Comparison of ENCODE assay signal across 10 mouse cellular contexts in the genomic region with DNA sequence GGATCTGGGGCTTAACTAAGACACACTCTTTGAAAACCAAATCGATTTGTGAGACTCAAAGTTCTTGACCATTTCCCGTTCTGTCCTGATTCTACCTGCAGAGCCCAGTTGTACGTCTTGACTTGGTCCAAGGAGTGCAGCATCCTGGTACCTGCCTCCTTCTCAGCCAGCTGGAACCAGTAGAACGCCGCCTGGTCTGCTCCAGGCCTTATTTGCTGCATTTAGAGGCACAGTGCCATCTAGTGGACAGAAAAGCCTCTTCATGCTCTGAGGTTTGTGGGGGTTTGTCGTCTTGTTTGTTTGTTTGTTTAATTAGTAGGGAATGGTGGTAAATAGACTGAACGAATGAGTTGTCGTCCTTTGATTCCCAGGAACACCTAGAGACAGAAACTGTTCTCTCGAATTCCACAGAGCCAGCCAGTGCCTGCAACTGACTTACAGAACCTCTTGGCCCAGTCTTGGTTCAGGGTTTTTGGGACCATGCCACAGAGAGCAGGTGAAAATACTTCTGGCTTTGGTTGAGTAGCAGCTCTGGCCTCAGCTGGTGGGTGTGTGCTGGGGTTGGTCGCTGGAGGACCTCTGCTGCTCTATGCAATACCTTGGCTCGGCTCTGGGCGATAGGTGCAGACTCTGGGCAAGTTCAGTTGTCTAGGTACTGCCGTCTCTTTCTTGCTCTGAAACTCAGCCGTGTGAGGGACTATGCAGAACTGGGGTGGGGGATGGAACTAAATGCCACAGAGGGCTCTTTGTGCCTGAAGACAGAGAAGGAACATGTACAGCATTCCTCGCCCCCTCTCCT. TPM values are rescaled to one million over a fixed set of nuclear protein-coding genes. Genes with fewer than 3 reads are reported as not detected.
DNase-seq lines count a peak whose midpoint lies in the region; ATAC-seq and TF ChIP-seq lines count a peak whose summit lies in the region.
"Had no signal": no experiment of that assay in that cellular context is flagged by ENCODE, and none has a peak within 500 bp of the region (broad histone marks: within the 10 kb centered on the region; RNA-seq: fewer than 3 reads in every experiment).

No protein-coding gene starts in this region.

- H3K4me1 ChIP-seq in thymus, adult 2 months (replicated peaks; ENCODE audit: control insufficient read depth, insufficient read depth, low read length): no peaks in the 10 kb centered on the region
- H3K4me1 ChIP-seq in hindbrain, embryonic 15.5 days (replicated peaks): no peaks in the 10 kb centered on the region; the same call in 1 of the 2 replicates
- H3K4me1 ChIP-seq in limb, embryonic 11.5 days (ENCODE audit: control insufficient read depth, insufficient read depth, low read length): no peaks in the 10 kb centered on the region
- H3K4me1 ChIP-seq in neural tube, embryonic 12.5 days: peaks cover 12% of the 10 kb centered on the region; the same call in 1 of the 2 replicates

- TF ChIP-seq CTCF in thymus, adult 2 months (IDR thresholded peaks at IDR 0.05; ENCODE audit: borderline replicate concordance, control insufficient read depth, extremely low read depth, insufficient read depth, low read length, poor library complexity): peak; percentile 50; the same call in 1 of the 2 replicates

- no peak overlapping the region for H3K9ac ChIP-seq in hindbrain, embryonic 15.5 days
- no peak overlapping the region for H3K9ac ChIP-seq in limb, embryonic 11.5 days (ENCODE audit: low read length)
- H3K9ac ChIP-seq in neural tube, embryonic 12.5 days: no peak overlapping the region

- DNase-seq in thymus, adult 2 months: peak; percentile 22
- DNase-seq in thymus, postnatal 36 days: no peak
- DNase-seq in adrenal gland, postnatal 14 days: peak; percentile 68
- DNase-seq in embryo, embryonic 9.5 days (ENCODE audit: extremely low spot score): peak; percentile 59
- DNase-seq in limb, embryonic 11.5 days (ENCODE audit: low spot score): peak; percentile 72

- TF ChIP-seq POLR2A in thymus, adult 2 months (IDR thresholded peaks at IDR 0.05; ENCODE audit: control insufficient read depth, extremely low read depth, insufficient read depth, low read length, poor library complexity): no peak

- H3K27me3 ChIP-seq in thymus, adult 2 months (ENCODE audit: control insufficient read depth, insufficient read depth, low read length): no peaks in the 10 kb centered on the region
- 0 out of 2 replicates have a peak, but pooled peaks cover 2% of the 10 kb centered on the region for H3K27me3 ChIP-seq in hindbrain, embryonic 15.5 days
- no peaks in the 10 kb centered on the region for H3K27me3 ChIP-seq in limb, embryonic 11.5 days (ENCODE audit: control insufficient read depth, insufficient read depth, low read length)
- no peaks in the 10 kb centered on the region for H3K27me3 ChIP-seq in neural tube, embryonic 12.5 days (replicated peaks)

- peak; percentile 79; the same call in 1 of the 2 replicates for ATAC-seq in hindbrain, embryonic 15.5 days (ENCODE audit: low FRiP score, low read depth)
- ATAC-seq in limb, embryonic 11.5 days (ENCODE audit: insufficient number of reproducible peaks, low FRiP score, low TSS enrichment, low read depth): no peak
- 0 out of 2 replicates have a peak, but pooled peaks have one; percentile 65 for ATAC-seq in neural tube, embryonic 12.5 days (ENCODE audit: low FRiP score, low read depth)
- no peak for ATAC-seq in monocyte, adult 5-6 weeks (replicated peaks; ENCODE audit: insufficient number of reproducible peaks, low FRiP score, low TSS enrichment, poor library complexity, severe bottlenecking)

- no peak overlapping the region for H3K27ac ChIP-seq in thymus, adult 2 months (ENCODE audit: control insufficient read depth, insufficient read depth, low read length)
- no peak overlapping the region; the same call in 1 of the 2 replicates for H3K27ac ChIP-seq in hindbrain, embryonic 15.5 days (replicated peaks)
- no peak overlapping the region for H3K27ac ChIP-seq in limb, embryonic 11.5 days (replicated peaks; ENCODE audit: low read depth, low read length)
- H3K27ac ChIP-seq in neural tube, embryonic 12.5 days: no peak overlapping the region

- no peak overlapping the region for H3K4me3 ChIP-seq in thymus, adult 2 months (ENCODE audit: control insufficient read depth, insufficient read depth, low read length)
- H3K4me3 ChIP-seq in hindbrain, embryonic 15.5 days: no peak overlapping the region
- no peak overlapping the region for H3K4me3 ChIP-seq in limb, embryonic 11.5 days (ENCODE audit: low read depth, low read length)
- no peak overlapping the region for H3K4me3 ChIP-seq in neural tube, embryonic 12.5 days

- H3K4me2 ChIP-seq in hindbrain, embryonic 15.5 days: no peak overlapping the region
- no peak overlapping the region for H3K4me2 ChIP-seq in limb, embryonic 11.5 days (ENCODE audit: low read depth, severe bottlenecking)
- no peak overlapping the region for H3K4me2 ChIP-seq in neural tube, embryonic 12.5 days (replicated peaks)

- WGBS in thymus, adult 2 months: 31% methylated on average over 15 of the region's 15 CpGs
- 27% methylated on average over 15 of the region's 15 CpGs for WGBS in hindbrain, embryonic 15.5 days
- WGBS in limb, embryonic 11.5 days: 25% methylated on average over 15 of the region's 15 CpGs
- 31% methylated on average over 15 of the region's 15 CpGs for WGBS in neural tube, embryonic 12.5 days

- H3K36me3 ChIP-seq in thymus, adult 2 months (ENCODE audit: control insufficient read depth, insufficient read depth, low read length): no peaks in the 10 kb centered on the region
- H3K36me3 ChIP-seq in hindbrain, embryonic 15.5 days: no peaks in the 10 kb centered on the region
- H3K36me3 ChIP-seq in limb, embryonic 11.5 days (ENCODE audit: control insufficient read depth, insufficient read depth, low read length): no peaks in the 10 kb centered on the region
- no peaks in the 10 kb centered on the region for H3K36me3 ChIP-seq in neural tube, embryonic 12.5 days

- H3K9me3 ChIP-seq in hindbrain, embryonic 15.5 days: no peaks in the 10 kb centered on the region
- H3K9me3 ChIP-seq in limb, embryonic 11.5 days (ENCODE audit: control insufficient read depth, low read length): no peaks in the 10 kb centered on the region
- no peaks in the 10 kb centered on the region for H3K9me3 ChIP-seq in neural tube, embryonic 12.5 days

RNA-seq across cellular contexts. Expression of a gene that starts 24.2 kb away (rescaled TPM):
- not detected in 2 replicates for polyA plus RNA-seq in thymus, adult 2 months (2012; rRNA removed)
- total RNA-seq in adrenal gland, postnatal 14 days (2021): not detected in 2 replicates
- polyA plus RNA-seq in hindbrain, embryonic 15.5 days (2015; fragmentation: Nextera tagmentation; extraction: Ambion mirVana): 0.51 and 0.54 TPM in 2 replicates
- 0.27 and 1.1 TPM in 2 replicates for polyA plus RNA-seq in limb, embryonic 11.5 days (2014; fragmentation: Nextera tagmentation; extraction: Ambion mirVana)
- 0.57 and 0.61 TPM in 2 replicates for polyA plus RNA-seq in neural tube, embryonic 12.5 days (2016; fragmentation: Nextera tagmentation; extraction: Ambion mirVana)
- not detected in 3 replicates for total RNA-seq in monocyte, adult 5-6 weeks (2017)
- total RNA-seq: neutrophil, adult 5-6 weeks had no signal

RNA-seq across cellular contexts. Expression of a gene that starts 36.6 kb away (rescaled TPM):
- 1.1 and 2.0 TPM in 2 replicates for polyA plus RNA-seq in thymus, adult 2 months (2012; rRNA removed)
- total RNA-seq in adrenal gland, postnatal 14 days (2021): 0.89 and 1.1 TPM in 2 replicates
- polyA plus RNA-seq in hindbrain, embryonic 15.5 days (2015; fragmentation: Nextera tagmentation; extraction: Ambion mirVana): 3.7 and 4.3 TPM in 2 replicates
- 1.9 and 2.3 TPM in 2 replicates for polyA plus RNA-seq in limb, embryonic 11.5 days (2014; fragmentation: Nextera tagmentation; extraction: Ambion mirVana)
- 1.0 and 1.7 TPM in 2 replicates for polyA plus RNA-seq in neural tube, embryonic 12.5 days (2016; fragmentation: Nextera tagmentation; extraction: Ambion mirVana)
- total RNA-seq in monocyte, adult 5-6 weeks (2017): not detected in 3 replicates
- total RNA-seq: neutrophil, adult 5-6 weeks had no signal

RNA-seq across cellular contexts. Expression of a gene that starts 57.0 kb away (rescaled TPM):
- 2.1 and 3.1 TPM in 2 replicates for polyA plus RNA-seq in thymus, adult 2 months (2012; rRNA removed)
- 13.7 and 14.3 TPM in 2 replicates for total RNA-seq in adrenal gland, postnatal 14 days (2021)
- 0.09 TPM in 1 of 2 replicates, not detected in the other for polyA plus RNA-seq in hindbrain, embryonic 15.5 days (2015; fragmentation: Nextera tagmentation; extraction: Ambion mirVana)
- 0.09 and 0.14 TPM in 2 replicates for polyA plus RNA-seq in limb, embryonic 11.5 days (2014; fragmentation: Nextera tagmentation; extraction: Ambion mirVana)
- 0.08 and 0.28 TPM in 2 replicates for polyA plus RNA-seq in neural tube, embryonic 12.5 days (2016; fragmentation: Nextera tagmentation; extraction: Ambion mirVana)
- not detected in 3 replicates for total RNA-seq in monocyte, adult 5-6 weeks (2017)
- total RNA-seq: gastrocnemius, postnatal 4 days; neutrophil, adult 5-6 weeks had no signal

Comparison
In these comparisons a context has a peak if more than half of its experiments do, and no peak if none do; other contexts are left out.
1. DNase-seq: peak in thymus, adult 2 months (single experiment), adrenal gland, postnatal 14 days (single experiment), embryo, embryonic 9.5 days (single experiment) and limb, embryonic 11.5 days (single experiment); none in thymus, postnatal 36 days (0 of 2).
2. ATAC-seq: peak in hindbrain, embryonic 15.5 days (single experiment) and neural tube, embryonic 12.5 days (single experiment); none in limb, embryonic 11.5 days (single experiment) and monocyte, adult 5-6 weeks (single experiment).